Mouse (Mus musculus) intestine, postnatal 0 days (tissue): ENCODE data around the gene Cd160. TPM values are rescaled to one million over a fixed set of nuclear protein-coding genes. Genes with fewer than 3 reads are reported as not detected.
A peak's percentile ranks its signal among the peaks of the same experiment; 100 is the strongest.

Experiments used
- ATAC-seq: fragments of 200-750 bp; cut with Nextera tagmentation; 2 replicates; pipeline ENCODE4 v1.8.0; 2017; ENCODE audit warnings: mild to moderate bottlenecking, moderate TSS enrichment, moderate library complexity
- H3K27ac ChIP-seq: fragments of 300-500 bp; sonication (generic); 2 replicates; pipeline ENCODE4 v1.5.1; 2014; ENCODE audit warnings: mild to moderate bottlenecking, low read depth, low read length, moderate library complexity
- H3K27me3 ChIP-seq: fragments of 300-500 bp; sonication (generic); replicated peaks from 2 replicates; pipeline ENCODE4 v1.6.1; 2014; ENCODE audit warnings: low read length, mixed read lengths; ENCODE audit not compliant: control insufficient read depth, insufficient read depth
- H3K36me3 ChIP-seq: fragments of 300-500 bp; sonication (generic); 2 replicates; pipeline ENCODE4 v1.6.1; 2014; ENCODE audit warnings: mild to moderate bottlenecking, moderate library complexity; ENCODE audit not compliant: control insufficient read depth, insufficient read depth
- H3K4me1 ChIP-seq: fragments of 300-500 bp; sonication (generic); replicated peaks from 2 replicates; pipeline ENCODE4 v1.6.1; 2014; ENCODE audit warnings: antibody characterized with exemption, low read length, mixed read lengths; ENCODE audit not compliant: control insufficient read depth, insufficient read depth
- H3K4me2 ChIP-seq: fragments of 300-500 bp; sonication (generic); replicated peaks from 2 replicates; pipeline ENCODE4 v1.6.1; 2014; ENCODE audit warnings: low read depth, mild to moderate bottlenecking, moderate library complexity
- H3K4me3 ChIP-seq: fragments of 300-500 bp; sonication (generic); 2 replicates; pipeline ENCODE4 v1.5.1; 2014; ENCODE audit warnings: low read depth, low read length
- H3K9ac ChIP-seq: fragments of 300-500 bp; sonication (generic); 2 replicates; pipeline ENCODE4 v1.6.1; 2014; ENCODE audit warnings: mild to moderate bottlenecking, low read depth, low read length
- H3K9me3 ChIP-seq: fragments of 300-500 bp; sonication (generic); 2 replicates; pipeline ENCODE4 v1.6.1; 2016; ENCODE audit warnings: mixed run types; ENCODE audit not compliant: control insufficient read depth
- CTCF ChIP-seq: sonication (generic); IDR thresholded peaks from 2 replicates; pipeline ENCODE4 v1.5.1; 2016; ENCODE audit warnings: low read depth, mild to moderate bottlenecking, control low read depth, antibody characterized with exemption, moderate library complexity
- WGBS: fragments of 180-500 bp; shearing (Covaris S2); extraction: QIAGEN DNeasy Blood & Tissue Kit; methylation state at CpG from one replicate; pipeline ENCODE4 v1.1.7; 2014; 5-methylcytosine and 5-hydroxymethylcytosine counted together
- polyA plus RNA-seq: library from polyadenylated mRNA; unstranded; fragments of >200 nt; fragmentation: Nextera tagmentation; extraction: Ambion mirVana; gene quantifications from 2 replicates; pipeline ENCODE4 v1.2.1, GENCODE M21; 2015

Cd160 gene
- polyA plus RNA-seq, 1 experiment from 2014 or later, result 0.66 TPM

DNA sequence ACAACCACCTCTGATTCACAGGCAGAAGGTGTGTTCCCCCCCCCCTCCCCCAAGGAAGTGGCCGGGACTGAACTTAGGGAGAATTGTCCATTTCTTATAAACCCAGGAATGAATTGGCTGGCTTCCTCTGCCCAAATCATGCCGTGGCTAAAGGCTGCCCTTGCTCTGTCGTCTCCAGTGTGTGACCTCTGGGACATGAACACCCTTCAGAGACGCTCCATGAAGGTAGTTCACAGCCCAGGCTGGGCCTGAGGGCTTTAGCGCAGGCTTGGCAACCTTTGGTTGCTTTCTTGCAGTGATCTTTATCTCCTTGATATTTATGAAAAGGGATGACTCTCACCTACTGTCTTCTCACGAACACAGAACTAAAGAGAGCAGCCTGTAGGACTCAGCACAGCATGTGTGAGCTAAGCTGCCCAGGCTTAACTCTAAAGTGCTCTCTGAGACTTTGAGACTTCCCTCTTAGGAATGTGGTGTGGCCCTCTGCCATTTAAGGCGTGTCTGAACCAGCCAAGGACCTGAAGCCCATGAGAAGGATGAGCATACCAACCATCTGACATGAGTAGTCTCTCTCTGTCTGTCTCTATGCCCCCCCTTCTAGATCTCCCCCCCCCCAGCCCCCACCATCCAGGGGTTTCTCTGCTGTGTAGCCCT, 15.4 kb downstream of the Cd160 start:
- peak; percentile 37 for ATAC-seq
- Histone ChIP-seq H3K36me3 (no peaks in the 10 kb centered on the region), H3K4me2 (peak overlapping the region; percentile 59), H3K9me3 (no peaks in the 10 kb centered on the region), H3K27ac (no peak overlapping the region), H3K4me3 (no peak overlapping the region), H3K9ac (0 out of 2 replicates have a peak overlapping the region, but pooled peaks have one; percentile 17), H3K4me1 (0 out of 2 replicates have a peak, but pooled peaks cover 3% of the 10 kb centered on the region), H3K27me3 (no peaks in the 10 kb centered on the region)
- TF ChIP-seq CTCF, result no peak
- 40% methylated on average over 7 of the region's 7 CpGs for WGBS

DNA sequence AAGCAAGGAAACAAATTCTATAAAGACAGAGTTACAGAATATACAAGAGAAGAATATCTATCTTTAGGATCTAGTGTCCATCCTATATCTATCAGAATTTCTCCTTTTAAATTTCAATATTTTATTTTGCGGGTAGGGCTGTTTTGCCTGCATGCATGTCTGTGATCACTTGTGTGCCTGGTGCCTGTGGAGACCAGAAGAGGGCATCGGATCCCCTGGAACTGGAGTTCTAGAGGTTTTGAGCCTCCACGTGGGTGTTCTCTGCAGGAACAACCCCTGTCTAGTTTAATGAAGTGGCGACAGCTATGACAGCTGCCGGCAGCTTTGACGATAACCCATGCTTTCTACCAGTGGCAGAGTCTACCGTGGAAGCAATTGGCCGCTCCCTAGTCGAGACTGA, 16.0 kb downstream of the Cd160 start:
- Histone ChIP-seq H3K9ac (no peak overlapping the region), H3K9me3 (no peaks in the 10 kb centered on the region), H3K27ac (no peak overlapping the region), H3K36me3 (no peaks in the 10 kb centered on the region), H3K4me1 (0 out of 2 replicates have a peak, but pooled peaks cover 3% of the 10 kb centered on the region), H3K27me3 (no peaks in the 10 kb centered on the region), H3K4me2 (peak overlapping the region; percentile 59), H3K4me3 (peak overlapping the region; percentile 19; the same call in 1 of the 2 replicates)
- peak; percentile 72 for ATAC-seq
- TF ChIP-seq CTCF, result peak; percentile 67
- 13% methylated on average over 9 of the region's 9 CpGs for WGBS

DNA sequence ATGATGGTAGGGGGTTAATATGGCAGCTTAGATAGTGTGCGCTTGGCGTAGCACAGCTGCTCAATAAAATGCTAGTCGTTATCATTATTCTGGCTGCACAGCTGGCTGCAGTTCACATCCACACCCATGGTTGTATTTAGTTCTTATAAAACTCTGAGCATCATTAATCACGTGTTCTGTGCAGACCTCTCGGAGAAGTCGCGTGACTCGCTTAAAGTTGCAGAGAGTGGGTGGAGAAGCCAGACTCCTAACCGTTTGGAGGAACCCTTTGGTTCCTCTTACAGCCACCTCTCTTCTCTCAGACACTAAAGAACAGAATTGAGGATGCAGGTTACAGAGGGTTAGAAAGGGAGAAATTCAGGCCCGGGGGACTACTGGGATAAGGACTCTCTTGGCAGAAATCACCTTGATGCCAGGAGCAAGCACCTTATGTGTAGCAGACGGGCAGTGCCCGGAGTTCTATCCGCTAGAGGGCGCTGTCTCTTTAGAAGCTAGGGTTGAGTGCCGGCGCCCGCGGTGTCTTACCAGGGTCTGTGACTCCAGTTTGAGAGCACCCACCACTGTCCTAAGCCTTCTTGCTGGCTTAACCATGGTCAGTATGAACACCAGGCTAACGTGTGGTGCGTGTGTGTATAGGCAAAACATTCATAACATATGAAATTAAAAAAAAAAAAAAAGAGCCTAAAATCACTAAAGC, 16.6 kb downstream of the Cd160 start:
- peak; percentile 79 for ATAC-seq
- Histone ChIP-seq H3K4me1 (0 out of 2 replicates have a peak, but pooled peaks cover 3% of the 10 kb centered on the region), H3K4me3 (peak overlapping the region; percentile 19; the same call in 1 of the 2 replicates), H3K36me3 (no peaks in the 10 kb centered on the region), H3K4me2 (peak overlapping the region; percentile 59), H3K9ac (no peak overlapping the region), H3K27me3 (no peaks in the 10 kb centered on the region), H3K9me3 (no peaks in the 10 kb centered on the region), H3K27ac (no peak overlapping the region)
- WGBS, result 36% methylated on average over 20 of the region's 20 CpGs
- TF ChIP-seq CTCF, result peak; percentile 84

DNA sequence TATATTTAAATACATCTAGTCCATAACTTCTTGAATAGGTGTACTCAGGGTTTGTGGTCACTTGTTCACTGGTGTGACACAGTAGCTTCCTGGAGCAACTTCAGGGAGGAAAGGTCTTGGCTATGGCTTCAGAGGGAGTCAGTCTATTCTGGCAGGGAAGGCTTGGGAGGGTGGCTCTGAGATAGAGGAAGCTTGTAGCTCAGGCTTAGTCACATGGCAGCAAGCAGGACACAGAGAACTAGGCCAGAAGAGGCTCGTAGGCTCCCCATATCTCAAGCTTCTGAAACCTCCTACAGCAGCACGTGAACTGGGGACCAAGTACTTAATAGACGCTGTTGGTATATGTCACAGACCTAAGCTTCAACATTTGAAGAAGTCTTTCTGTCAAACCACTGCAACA, 17.9 kb downstream of the Cd160 start:
- 88% methylated on average over 3 of the region's 3 CpGs for WGBS
- no peak overlapping the region for H3K4me3 ChIP-seq
- H3K4me1 ChIP-seq, result 0 out of 2 replicates have a peak, but pooled peaks cover 3% of the 10 kb centered on the region
- H3K36me3 ChIP-seq, result no peaks in the 10 kb centered on the region
- no peak overlapping the region for H3K27ac ChIP-seq
- H3K9ac ChIP-seq, result no peak overlapping the region
- H3K27me3 ChIP-seq, result no peaks in the 10 kb centered on the region
- ATAC-seq, result no peak
- no peak for TF ChIP-seq CTCF
- no peak overlapping the region for H3K4me2 ChIP-seq
- H3K9me3 ChIP-seq, result no peaks in the 10 kb centered on the region

DNA sequence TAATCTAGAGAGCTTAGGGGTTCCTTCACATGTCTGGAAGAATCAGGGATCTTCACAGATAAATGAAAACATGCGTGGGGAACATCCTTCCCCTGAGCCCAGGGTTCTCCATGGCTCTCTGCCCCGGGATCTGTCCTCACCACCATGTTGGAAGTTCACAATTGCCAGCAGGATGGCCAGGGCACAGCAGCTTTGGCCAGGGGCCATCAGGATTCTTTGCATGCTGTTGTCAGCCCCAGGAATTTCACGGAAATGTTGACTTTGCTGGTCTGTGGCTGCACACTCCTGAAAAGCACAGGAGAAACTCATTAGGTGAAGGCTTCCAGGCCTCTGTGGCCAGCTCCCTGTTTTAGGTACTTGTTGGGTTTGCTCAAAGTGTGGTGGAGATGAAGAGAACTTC, 20.5 kb downstream of the Cd160 start:
- Histone ChIP-seq H3K4me3 (no peak overlapping the region), H3K4me1 (0 out of 2 replicates have a peak, but pooled peaks cover 3% of the 10 kb centered on the region), H3K9me3 (no peaks in the 10 kb centered on the region), H3K27ac (no peak overlapping the region), H3K4me2 (no peak overlapping the region), H3K9ac (no peak overlapping the region), H3K36me3 (no peaks in the 10 kb centered on the region; the same call in 1 of the 2 replicates), H3K27me3 (no peaks in the 10 kb centered on the region)
- 63% methylated on average over 3 of the region's 3 CpGs for WGBS
- no peak for TF ChIP-seq CTCF
- no peak for ATAC-seq

DNA sequence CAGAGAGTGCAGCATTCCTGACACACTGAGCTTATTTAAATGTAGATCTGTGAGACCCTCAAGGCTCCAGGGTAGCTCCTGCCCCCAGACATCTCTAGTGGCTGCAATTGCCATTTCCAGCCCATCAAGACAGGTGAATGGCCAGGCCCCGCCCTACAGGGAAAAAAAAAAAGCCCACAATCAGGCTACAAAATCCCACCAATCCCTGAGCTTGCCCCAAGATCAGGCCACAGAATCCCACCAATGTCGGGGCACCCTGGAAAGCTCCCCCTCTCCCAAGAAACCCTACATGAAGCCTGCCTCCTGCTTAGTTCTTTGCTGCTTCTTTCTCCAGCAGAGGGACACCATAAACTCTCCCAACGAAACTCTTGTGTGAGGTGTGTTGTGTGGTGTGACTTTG, 21.0 kb downstream of the Cd160 start:
- no peak overlapping the region for H3K9ac ChIP-seq
- no peak for TF ChIP-seq CTCF
- H3K27me3 ChIP-seq, result no peaks in the 10 kb centered on the region
- H3K4me1 ChIP-seq, result 0 out of 2 replicates have a peak, but pooled peaks cover under 1% of the 10 kb centered on the region
- WGBS, result 86% methylated on average over 3 of the region's 3 CpGs
- no peak for ATAC-seq
- H3K9me3 ChIP-seq, result no peaks in the 10 kb centered on the region
- H3K4me2 ChIP-seq, result no peak overlapping the region
- no peaks in the 10 kb centered on the region; the same call in 1 of the 2 replicates for H3K36me3 ChIP-seq
- no peak overlapping the region for H3K27ac ChIP-seq
- H3K4me3 ChIP-seq, result no peak overlapping the region
